Mouse (Mus musculus): ENCODE data around the gene Asic5.

GRCm38 (mm10) chr3:81981576-81981975 lies 514 bp upstream of the Asic5 start:
- no peak for TF ChIP-seq EP300 (IDR thresholded peaks at IDR 0.05; ENCODE audit: low read depth)
- TF ChIP-seq CTCF (IDR thresholded peaks at IDR 0.05; ENCODE audit: low read depth): no peak
